Mouse (Mus musculus): ENCODE data around the gene Pip4k2c. TPM values are rescaled to one million over a fixed set of nuclear protein-coding genes. Genes with fewer than 3 reads are reported as not detected.

Pip4k2c gene
- 10 to 100 TPM; 27.5 to 28.8 TPM for total RNA-seq (2023)

DNA sequence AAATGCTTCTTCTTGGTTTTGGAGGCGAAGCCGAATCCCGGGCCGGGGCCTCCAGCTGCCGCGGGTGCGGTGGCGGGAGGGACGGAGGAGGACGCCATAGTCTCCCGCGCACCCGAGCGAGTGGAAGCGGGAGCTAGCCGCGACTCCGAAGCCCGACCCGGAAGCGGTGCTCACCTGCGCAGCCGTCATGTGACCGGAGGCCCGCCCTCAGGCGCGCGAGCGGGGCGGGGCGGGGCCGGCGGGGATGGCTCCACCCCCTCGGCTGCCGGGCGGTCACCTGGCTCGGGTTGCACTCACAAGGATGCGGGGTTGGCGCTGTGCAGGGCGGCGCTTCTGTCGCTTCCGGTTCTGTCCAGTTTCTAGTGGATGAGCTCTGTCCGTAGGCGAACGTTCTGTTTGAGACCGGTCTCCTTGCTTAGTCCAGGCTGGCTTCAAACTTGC is at the start of gene Pip4k2c:
TSS of gene Pip4k2c (minus strand) at position 172 of the 441 bp plus-strand sequence.

DNA sequence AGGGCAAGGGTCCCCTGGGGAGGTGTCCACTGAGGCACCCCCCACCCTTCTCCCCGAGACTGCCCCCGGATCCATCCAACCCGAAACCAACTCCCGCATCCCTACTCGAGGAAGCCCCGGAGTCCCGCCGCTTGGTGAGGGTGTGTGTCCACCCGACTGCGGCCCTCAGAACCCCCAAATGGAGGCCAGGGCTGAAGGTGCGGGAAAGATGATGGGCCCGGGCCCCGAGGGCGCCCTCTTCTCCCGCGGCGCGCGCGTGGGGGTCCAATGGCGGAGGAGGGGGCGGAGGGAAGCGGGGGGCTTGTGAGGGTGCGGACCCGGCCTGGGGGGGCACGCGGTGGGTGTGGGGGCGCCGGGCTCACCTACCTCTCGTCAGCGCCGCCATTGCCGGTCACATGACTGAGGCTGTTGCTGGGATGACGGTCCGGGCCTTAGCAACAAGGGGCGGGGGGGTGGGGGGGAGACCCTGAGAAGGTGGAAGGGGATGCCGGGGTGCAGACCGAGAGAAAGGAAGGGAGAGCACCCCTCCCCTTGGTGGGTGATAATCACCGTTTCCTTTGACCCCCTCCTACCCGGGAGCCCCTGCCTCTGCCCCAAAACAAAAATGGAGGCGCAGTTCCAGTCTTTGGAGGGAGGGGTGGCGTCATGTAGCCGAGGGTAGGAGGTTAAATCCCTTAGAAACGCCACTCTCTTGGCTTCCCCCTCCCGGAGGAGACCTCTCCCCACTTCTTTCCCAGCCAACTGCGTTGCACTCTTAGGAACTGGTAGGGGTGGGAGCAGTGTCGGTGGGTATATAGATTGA is 15.9 kb downstream of the Pip4k2c start, which contains the start of gene Dtx3:
TSS of gene Dtx3 (minus strand) at position 401 of the 802 bp plus-strand sequence.

DNA sequence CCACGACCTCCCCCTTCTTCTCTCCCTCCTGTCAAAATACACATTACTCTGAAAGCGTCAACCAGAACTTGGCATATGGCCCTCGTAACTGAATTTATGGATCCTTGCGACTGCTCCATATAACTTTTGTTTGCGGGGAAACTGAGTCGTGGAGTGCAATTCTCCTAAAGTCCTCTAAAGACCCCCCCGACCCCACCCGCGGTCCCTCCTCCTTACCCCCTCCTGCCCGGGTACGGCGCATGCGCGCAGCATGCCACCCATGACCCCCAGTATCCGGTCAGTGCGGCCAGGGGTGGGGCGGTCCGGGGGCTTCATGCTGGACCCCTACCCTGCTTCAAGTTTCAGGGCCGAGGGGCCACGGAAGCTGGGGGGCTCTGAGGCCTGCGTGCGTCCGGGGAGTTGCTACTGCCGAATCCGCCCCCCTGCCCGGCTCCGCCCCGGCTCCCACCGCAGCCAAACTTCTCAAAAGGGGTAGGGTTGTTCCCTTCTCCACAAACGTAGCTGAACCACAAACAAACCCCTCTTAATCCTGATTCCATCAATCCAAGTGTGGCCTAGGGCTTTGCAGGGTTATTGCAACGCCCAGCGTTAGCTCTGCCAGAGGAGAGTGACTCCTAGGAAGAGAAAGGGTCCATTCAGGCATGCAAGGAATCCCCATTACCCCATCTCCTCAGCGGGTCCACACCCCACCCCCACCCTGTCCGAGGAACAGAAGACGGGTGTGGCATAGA is 21.6 kb downstream of the Pip4k2c start, which contains the start of gene Arhgef25:
TSS of gene Arhgef25 (minus strand) at position 433 of the 731 bp plus-strand sequence.

DNA sequence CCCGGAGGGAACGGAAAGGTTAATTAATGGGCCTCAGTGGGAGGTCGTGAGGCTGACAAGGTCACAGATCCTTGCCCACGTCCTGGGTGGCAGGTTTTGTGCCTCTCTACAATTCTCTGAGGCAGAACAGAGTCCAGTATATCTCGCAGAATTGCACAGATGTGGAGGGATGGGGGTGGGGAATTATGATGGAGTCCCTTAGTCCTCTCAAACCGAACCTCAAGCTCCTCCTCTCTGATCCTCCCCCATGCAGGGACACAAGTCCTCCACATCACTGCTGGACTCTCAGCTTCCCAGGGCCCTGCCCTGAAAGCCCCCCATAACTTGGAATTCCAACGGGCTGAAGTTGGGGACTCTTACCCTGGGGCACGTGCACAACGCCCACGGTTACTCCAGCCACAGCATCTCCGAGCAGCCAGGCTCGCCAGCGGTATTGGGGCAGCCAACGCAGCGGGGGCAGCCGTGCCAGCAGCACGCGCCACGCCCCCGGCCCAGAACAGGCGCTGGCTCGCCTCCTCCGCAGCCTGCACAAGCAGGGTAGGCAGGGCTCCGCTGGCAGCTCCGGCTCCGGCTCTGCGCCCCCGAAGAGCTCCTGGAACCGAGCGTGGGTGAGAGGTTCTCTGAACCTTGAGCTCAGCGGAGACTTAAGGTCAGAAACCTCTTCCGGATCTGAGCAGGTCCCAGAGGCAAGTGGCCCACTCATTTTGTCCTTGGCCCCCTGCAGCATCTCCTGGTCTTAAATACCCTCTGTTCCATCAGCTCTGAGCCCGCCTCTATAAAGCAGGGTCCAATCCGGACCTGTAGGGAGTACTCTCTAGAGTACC is 31.3 kb downstream of the Pip4k2c start, which contains the start of gene Slc26a10:
TSS of gene Slc26a10 (minus strand) at position 775 of the 824 bp plus-strand sequence.

DNA sequence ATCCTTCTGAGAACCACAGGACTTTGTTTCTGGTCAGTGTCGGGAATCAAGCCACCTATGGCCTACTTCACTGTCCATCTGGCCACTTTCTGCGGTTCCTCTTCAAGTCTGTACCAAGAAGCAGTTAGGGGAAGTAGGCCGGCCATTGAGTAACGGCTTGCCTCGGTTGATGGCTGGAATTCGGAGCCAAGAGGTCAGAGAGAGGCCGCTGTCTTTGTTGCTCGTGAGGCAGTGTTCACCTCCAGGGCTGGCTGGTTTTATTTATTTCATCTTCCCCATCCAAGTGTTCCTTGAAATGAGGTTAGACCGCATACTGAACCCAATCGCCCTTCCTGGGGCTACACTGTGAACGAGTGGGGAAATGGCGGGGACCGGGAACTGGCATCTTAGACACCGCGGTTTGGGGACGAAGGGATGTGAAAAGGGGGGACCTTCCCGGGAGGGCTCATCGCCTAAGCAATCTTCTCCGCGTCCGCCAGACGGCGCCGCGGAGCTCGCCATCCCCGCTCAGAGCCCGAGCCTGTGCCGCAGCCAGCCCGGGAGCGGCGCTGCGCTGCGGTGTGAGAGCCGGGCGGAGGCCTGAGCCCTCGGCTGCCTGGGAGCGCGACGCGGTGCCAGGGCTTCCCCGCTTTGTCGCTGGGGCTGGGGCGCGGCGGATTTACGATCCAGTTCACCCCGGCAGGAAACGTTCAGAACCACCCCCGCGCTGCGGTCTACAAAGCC is 46.6 kb downstream of the Pip4k2c start, which contains the start of gene B4galnt1:
TSS of gene B4galnt1 (plus strand) at position 595 of the 723 bp plus-strand sequence.

Other genes starting within 250 kb of the Pip4k2c start
- 100 to 1,000 TPM; 115 to 116 TPM for gene Ctdsp2, start 232.9 kb downstream of the Pip4k2c start, total RNA-seq (2023)
- gene Avil, start 210.9 kb downstream of the Pip4k2c start, total RNA-seq (2023): 1 to 10 TPM in 1 of 2 experiments, under 1 TPM in 1; 0.15 to 1.1 TPM
- gene Tsfm, start 180.7 kb downstream of the Pip4k2c start, total RNA-seq (2023): 10 to 100 TPM; 10.6 to 12.4 TPM
- 1 to 10 TPM; 4.9 to 5.1 TPM for gene Mettl1, start 170.2 kb downstream of the Pip4k2c start, total RNA-seq (2023)
- under 1 TPM in 1 of 2 experiments, not detected in 1; 0.24 TPM for gene Eef1akmt3, start 170.1 kb downstream of the Pip4k2c start, total RNA-seq (2023)
- gene Cyp27b1, start 163.3 kb downstream of the Pip4k2c start, total RNA-seq (2023): under 1 TPM in 1 of 2 experiments, not detected in 1; 0.73 TPM
- gene March9, start 151.4 kb downstream of the Pip4k2c start, total RNA-seq (2023): under 1 TPM in 1 of 2 experiments, not detected in 1; 0.11 TPM
- gene Cdk4, start 148.1 kb downstream of the Pip4k2c start, total RNA-seq (2023): 100 to 1,000 TPM; 114 to 127 TPM
- gene Tspan31, start 141.3 kb downstream of the Pip4k2c start, total RNA-seq (2023): 10 to 100 TPM; 22.0 to 22.1 TPM
- 10 to 100 TPM; 43.8 to 49.3 TPM for gene Agap2, start 136.3 kb downstream of the Pip4k2c start, total RNA-seq (2023)
- 100 to 1,000 TPM; 106 to 107 TPM for gene Os9, start 90.5 kb downstream of the Pip4k2c start, total RNA-seq (2023)
- gene B4galnt1, start 46.4 kb downstream of the Pip4k2c start, total RNA-seq (2023): 100 to 1,000 TPM; 104 to 113 TPM
- gene Slc26a10, start 30.9 kb downstream of the Pip4k2c start, total RNA-seq (2023): not detected
- gene Arhgef25, start 21.5 kb downstream of the Pip4k2c start, total RNA-seq (2023): under 1 TPM; 0.56 to 0.73 TPM
- 10 to 100 TPM; 13.1 to 15.4 TPM for gene Dtx3, start 15.9 kb downstream of the Pip4k2c start, total RNA-seq (2023)
- gene Kif5a, start 51.8 kb upstream of the Pip4k2c start, total RNA-seq (2023): under 1 TPM; 0.26 to 0.58 TPM
- gene Dctn2, start 54.8 kb upstream of the Pip4k2c start, total RNA-seq (2023): 100 to 1,000 TPM; 106 to 116 TPM
- 100 to 1,000 TPM; 141 to 142 TPM for gene Mbd6, start 77.4 kb upstream of the Pip4k2c start, total RNA-seq (2023)
- 10 to 100 TPM; 35.8 to 38.0 TPM for gene Mars, start 100.2 kb upstream of the Pip4k2c start, total RNA-seq (2023)
- 100 to 1,000 TPM; 264 to 270 TPM for gene Arhgap9, start 110.4 kb upstream of the Pip4k2c start, total RNA-seq (2023)
- not detected for gene Gli1, start 130.4 kb upstream of the Pip4k2c start, total RNA-seq (2023)
- gene Inhbe, start 142.8 kb upstream of the Pip4k2c start, total RNA-seq (2023): not detected
- gene Inhbc, start 158.8 kb upstream of the Pip4k2c start, total RNA-seq (2023): not detected
- gene R3hdm2, start 168.7 kb upstream of the Pip4k2c start, total RNA-seq (2023): 100 to 1,000 TPM in 1 of 2 experiments, 10 to 100 TPM in 1; 88.4 to 109 TPM

Measured in neutrophil, adult 59 days (primary cell).